8 mouse cellular contexts compared by ENCODE assay signal in the genomic region with DNA sequence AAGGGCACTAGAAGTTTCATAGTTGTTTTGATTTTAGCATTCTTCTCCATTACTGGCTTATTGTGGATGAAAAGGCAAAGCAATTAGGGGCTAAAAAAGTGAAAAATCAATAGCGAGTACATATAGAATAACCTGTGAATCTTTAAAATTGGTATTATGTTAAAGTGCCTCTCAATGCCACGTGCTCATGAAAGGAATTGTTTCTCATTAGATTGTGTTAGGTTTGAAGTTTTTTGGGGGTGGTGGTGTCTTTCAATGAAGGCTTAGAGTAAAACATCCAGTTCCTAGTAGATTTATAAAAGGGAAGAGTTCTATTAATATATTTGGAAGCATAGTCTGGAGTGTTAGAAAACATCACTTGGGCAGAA. TPM values are rescaled to one million over a fixed set of nuclear protein-coding genes. Genes with fewer than 3 reads are reported as not detected.
DNase-seq lines count a peak whose midpoint lies in the region; ATAC-seq and TF ChIP-seq lines count a peak whose summit lies in the region.

No protein-coding gene starts in this region.

- H3K9ac ChIP-seq in embryonic facial prominence, embryonic 13.5 days, result peak overlapping the region; percentile 100
- H3K9ac ChIP-seq in intestine, embryonic 16.5 days (ENCODE audit: low read depth, low read length), result peak overlapping the region; percentile 100
- peak overlapping the region; percentile 91 for H3K9ac ChIP-seq in neural tube, embryonic 13.5 days

- no peak for DNase-seq in left cerebral cortex, adult 2 months (ENCODE audit: extremely low spot score in 1 of 2, low spot score in 2 of 2)
- no peak for DNase-seq in left cerebral cortex, postnatal 36 days (ENCODE audit: low spot score in 2 of 2)
- no peak for DNase-seq in frontal cortex, postnatal 25 days (ENCODE audit: low spot score in 2 of 2)
- DNase-seq in cerebellum, postnatal 10 days, result no peak
- DNase-seq in layer of hippocampus, adult 11-12 months (ENCODE audit: low spot score), result no peak

- peaks cover 5% of the 10 kb centered on the region; the same call in 1 of the 2 replicates for H3K4me1 ChIP-seq in embryonic facial prominence, embryonic 13.5 days
- no peaks in the 10 kb centered on the region; the same call in 1 of the 2 replicates for H3K4me1 ChIP-seq in intestine, embryonic 16.5 days (ENCODE audit: control insufficient read depth, insufficient read depth, low read length)
- H3K4me1 ChIP-seq in neural tube, embryonic 13.5 days (replicated peaks), result peaks cover 31% of the 10 kb centered on the region

- H3K27ac ChIP-seq in left cerebral cortex, adult 2 months, result no peak overlapping the region
- H3K27ac ChIP-seq in embryonic facial prominence, embryonic 13.5 days, result no peak overlapping the region
- H3K27ac ChIP-seq in intestine, embryonic 16.5 days (ENCODE audit: low read length), result no peak overlapping the region; the same call in 1 of the 2 replicates
- no peak overlapping the region for H3K27ac ChIP-seq in neural tube, embryonic 13.5 days (replicated peaks)

- ATAC-seq in embryonic facial prominence, embryonic 13.5 days (ENCODE audit: insufficient number of reproducible peaks, insufficient read depth, low FRiP score, low TSS enrichment, low read depth), result no peak
- ATAC-seq in intestine, embryonic 16.5 days, result no peak
- ATAC-seq in neural tube, embryonic 13.5 days (ENCODE audit: low read depth), result no peak

- peak overlapping the region; percentile 87 for H3K4me3 ChIP-seq in left cerebral cortex, adult 2 months
- H3K4me3 ChIP-seq in embryonic facial prominence, embryonic 13.5 days, result peak overlapping the region; percentile 100
- H3K4me3 ChIP-seq in intestine, embryonic 16.5 days (ENCODE audit: low read length), result peak overlapping the region; percentile 100
- peak overlapping the region; percentile 99 for H3K4me3 ChIP-seq in neural tube, embryonic 13.5 days

- intact Hi-C loops in left cerebral cortex, adult 2 months (cut with DNase I), result loop anchor here (5.0 kb wide), 2 partner anchors 49 to 231 kb away; a partner anchor contains a TSS
- intact Hi-C loops in left cerebral cortex, postnatal 36 days (cut with DNase I), result loop anchor here (5.0 kb wide), 1 partner anchor 96 kb away; no protein-coding TSS in a partner anchor

- 0% methylated on average over 2 of the region's 2 CpGs for WGBS in embryonic facial prominence, embryonic 13.5 days
- 0% methylated on average over 2 of the region's 2 CpGs for WGBS in intestine, embryonic 16.5 days
- whole genome bisulfite sequencing in neural tube, embryonic 13.5 days, result 0% methylated on average over 2 of the region's 2 CpGs

- TF ChIP-seq CTCF in left cerebral cortex, adult 2 months (IDR thresholded peaks at IDR 0.05), result no peak

- H3K4me2 ChIP-seq in embryonic facial prominence, embryonic 13.5 days, result peak overlapping the region; percentile 65
- peak overlapping the region; percentile 59 for H3K4me2 ChIP-seq in intestine, embryonic 16.5 days (ENCODE audit: low read depth, low read length)
- H3K4me2 ChIP-seq in neural tube, embryonic 13.5 days, result peak overlapping the region; percentile 87

- H3K36me3 ChIP-seq in embryonic facial prominence, embryonic 13.5 days, result peaks cover 12% of the 10 kb centered on the region
- no peaks in the 10 kb centered on the region for H3K36me3 ChIP-seq in intestine, embryonic 16.5 days (ENCODE audit: control insufficient read depth, insufficient read depth, low read length)
- peaks cover 12% of the 10 kb centered on the region for H3K36me3 ChIP-seq in neural tube, embryonic 13.5 days

- no peaks in the 10 kb centered on the region for H3K27me3 ChIP-seq in embryonic facial prominence, embryonic 13.5 days
- no peaks in the 10 kb centered on the region for H3K27me3 ChIP-seq in intestine, embryonic 16.5 days (replicated peaks; ENCODE audit: control insufficient read depth, insufficient read depth, low read length)
- H3K27me3 ChIP-seq in neural tube, embryonic 13.5 days, result no peaks in the 10 kb centered on the region

- H3K9me3 ChIP-seq in embryonic facial prominence, embryonic 13.5 days, result no peaks in the 10 kb centered on the region
- H3K9me3 ChIP-seq in intestine, embryonic 16.5 days (ENCODE audit: control insufficient read depth, low read length), result no peaks in the 10 kb centered on the region
- H3K9me3 ChIP-seq in neural tube, embryonic 13.5 days, result no peaks in the 10 kb centered on the region

RNA-seq across cellular contexts. Expression of a gene that starts 30.3 kb away (rescaled TPM):
- total RNA-seq in left cerebral cortex, adult 2 months (2021), result 100 to 1,000 TPM; 188 to 193 TPM
- total RNA-seq in left cerebral cortex, postnatal 36 days (2021), result 100 to 1,000 TPM; 194 to 206 TPM
- 432 TPM in 2 replicates for polyA plus RNA-seq in embryonic facial prominence, embryonic 13.5 days (2015; fragmentation: Nextera tagmentation; extraction: Ambion mirVana)
- 300 and 319 TPM in 2 replicates for polyA plus RNA-seq in intestine, embryonic 16.5 days (2015; fragmentation: Nextera tagmentation; extraction: Ambion mirVana)
- polyA plus RNA-seq in neural tube, embryonic 13.5 days (2015; fragmentation: Nextera tagmentation; extraction: Ambion mirVana), result 324 and 340 TPM in 2 replicates
